Mouse (Mus musculus) left cerebral cortex, adult 2 months (tissue): ENCODE results near the gene Wipf1. TPM values are rescaled to one million over a fixed set of nuclear protein-coding genes. Genes with fewer than 3 reads are reported as not detected.

Source experiments
- DNase-seq, 2 experiments: peaks; one replicate each; pipeline ENCODE4 v3.0.0; 2021 to 2022; ENCODE audit warnings: low spot score in 2 of 2, mixed read lengths in 1 of 2; ENCODE audit errors: extremely low spot score in 1 of 2
- H3K27ac ChIP-seq: fragments of 200-600 bp; 2 replicates; pipeline ENCODE4 v1.8.1; 2022
- H3K4me3 ChIP-seq: fragments of 200-600 bp; 2 replicates; pipeline ENCODE4 v1.8.1; 2022
- CTCF ChIP-seq: fragments of 200-600 bp; IDR thresholded peaks from 2 replicates; pipeline ENCODE4 v1.8.1; 2022; ENCODE audit warnings: antibody characterized with exemption, mild to moderate bottlenecking, moderate library complexity
- intact Hi-C: fragments of 180-260 bp; cut with DNase I; formaldehyde crosslinking; loops from one replicate; pipeline ENCODE4 v1.15.1; 2025
- total RNA-seq, 2 experiments: library from RNA; stranded (reverse); gene quantifications; 2 replicates each; pipeline ENCODE4 v1.2.3; 2021

Wipf1 gene
- total RNA-seq, 2 experiments from 2014 or later = 7.4 to 7.9 TPM

DNA sequence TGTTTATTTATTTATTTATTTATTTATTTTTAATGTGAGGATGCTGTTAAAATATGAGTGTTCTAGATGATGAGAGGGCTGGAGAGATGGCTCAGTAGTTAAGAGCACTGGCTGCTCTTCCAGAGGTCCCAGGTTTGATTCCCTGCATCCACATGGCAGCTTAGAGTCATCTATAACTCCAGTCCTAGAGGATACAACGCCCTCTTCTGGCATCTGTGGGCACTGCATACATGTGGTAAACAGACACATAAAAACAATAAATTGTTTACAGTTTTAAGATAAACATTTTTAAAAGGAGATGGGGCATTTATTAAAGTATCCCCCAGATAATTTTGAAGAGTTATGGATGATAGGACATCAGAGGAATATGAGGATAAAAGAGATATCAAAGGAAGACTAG is 10.2 kb upstream of the Wipf1 start:
- DNase-seq = no peak
- no peak overlapping the region for H3K27ac ChIP-seq
- TF ChIP-seq CTCF = peak; percentile 34
- no peak overlapping the region for H3K4me3 ChIP-seq
- intact Hi-C loops = no loop called here

DNA sequence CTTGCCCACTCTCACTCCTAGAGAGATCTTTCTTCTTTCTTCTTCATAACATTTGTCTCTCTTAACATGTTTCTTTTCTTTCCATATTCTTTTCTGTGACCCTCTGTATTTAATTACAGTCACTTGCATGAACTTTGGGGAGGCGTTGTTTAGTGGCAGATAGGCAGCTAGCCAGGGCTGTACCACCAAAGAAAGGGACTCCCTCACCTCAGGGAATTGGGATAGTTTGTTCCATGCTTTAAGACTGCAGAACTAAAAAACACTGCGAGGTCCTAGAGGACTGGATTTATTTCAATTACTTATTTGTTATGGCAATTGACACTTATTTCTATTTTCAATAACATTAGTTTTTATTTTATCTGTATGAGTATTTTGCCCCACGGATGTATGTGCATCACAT is 9.6 kb upstream of the Wipf1 start:
- Histone ChIP-seq H3K4me3 (no peak overlapping the region), H3K27ac (no peak overlapping the region)
- no peak for DNase-seq
- intact Hi-C loops = no loop called here
- TF ChIP-seq CTCF = no peak

DNA sequence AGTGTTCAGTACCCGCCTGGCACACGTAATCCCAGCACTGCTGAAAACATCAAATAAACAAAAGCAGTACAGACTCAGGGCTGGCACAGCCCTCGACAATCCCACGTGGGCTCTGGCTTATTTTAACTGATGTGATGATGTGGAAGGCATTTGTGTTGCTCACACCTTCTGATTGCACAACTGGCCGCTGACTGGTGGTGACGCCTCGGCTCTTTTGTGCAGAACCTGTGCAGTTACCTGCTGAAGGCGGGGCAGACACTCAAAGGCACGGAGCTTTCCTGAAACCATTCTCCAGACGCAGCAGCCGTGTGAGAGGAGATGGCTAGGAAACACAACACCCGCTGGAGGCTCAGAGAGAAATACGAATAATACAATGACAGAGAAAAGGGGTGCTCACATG is 9.1 kb upstream of the Wipf1 start:
- Histone ChIP-seq H3K27ac (no peak overlapping the region), H3K4me3 (no peak overlapping the region)
- TF ChIP-seq CTCF = no peak
- no peak for DNase-seq
- intact Hi-C loops = no loop called here

DNA sequence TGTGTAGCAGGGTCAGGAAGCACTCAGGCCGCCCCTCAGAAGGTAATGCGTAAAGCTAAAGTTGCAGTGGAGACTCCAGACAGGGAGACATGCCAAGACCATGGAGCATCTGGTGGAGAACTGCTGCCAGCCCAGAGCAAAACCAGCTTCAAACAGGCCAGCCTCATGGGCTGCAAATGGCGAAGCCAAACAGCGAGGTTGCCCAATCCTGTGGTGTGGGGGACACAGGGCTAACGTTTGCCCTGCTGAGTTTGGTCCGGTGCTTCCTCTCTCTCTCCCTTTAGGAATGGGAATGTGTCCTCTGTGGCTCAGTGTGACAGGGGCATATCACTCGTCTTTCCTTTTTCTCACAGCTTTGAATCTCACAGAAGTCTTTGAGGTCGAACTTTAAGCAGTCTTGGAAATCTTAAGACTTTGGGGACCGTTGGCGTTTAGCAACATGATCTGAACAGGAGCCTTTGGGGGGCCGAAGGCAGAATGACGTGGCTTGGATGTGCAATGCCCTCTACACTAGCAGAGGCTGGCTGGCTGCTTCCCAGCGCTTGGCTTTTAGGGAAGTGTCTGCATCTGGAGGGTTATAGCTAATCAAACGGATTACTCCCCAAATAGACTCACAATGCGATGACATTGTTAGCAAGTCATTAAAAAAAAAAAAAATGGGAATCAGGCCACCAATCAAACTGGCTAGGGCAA is 6.7 kb upstream of the Wipf1 start:
- no peak overlapping the region for H3K27ac ChIP-seq
- no peak for DNase-seq
- no peak for TF ChIP-seq CTCF
- intact Hi-C loops = no loop called here
- no peak overlapping the region for H3K4me3 ChIP-seq

DNA sequence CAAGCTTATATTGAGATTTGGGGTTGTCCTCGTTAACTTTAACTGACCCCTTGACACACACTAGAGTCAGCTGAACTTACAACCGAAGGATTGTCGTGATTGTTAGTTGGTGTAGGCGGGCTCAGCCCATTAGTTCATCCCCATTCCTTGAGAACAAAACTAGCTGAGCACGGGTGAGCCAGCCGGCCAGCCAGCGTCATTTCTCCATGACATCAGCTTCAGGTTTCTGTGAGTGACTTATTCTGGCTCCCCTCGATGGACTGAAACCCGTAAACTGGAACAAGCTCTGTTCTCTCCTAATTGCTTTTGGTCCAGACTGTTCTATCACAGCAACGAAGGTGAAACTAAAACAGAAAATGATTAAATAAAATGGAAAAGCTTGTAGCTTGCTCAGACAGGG is 5.2 kb upstream of the Wipf1 start:
- DNase-seq = no peak
- Histone ChIP-seq H3K27ac (no peak overlapping the region), H3K4me3 (no peak overlapping the region)
- intact Hi-C loops = no loop called here
- no peak for TF ChIP-seq CTCF

DNA sequence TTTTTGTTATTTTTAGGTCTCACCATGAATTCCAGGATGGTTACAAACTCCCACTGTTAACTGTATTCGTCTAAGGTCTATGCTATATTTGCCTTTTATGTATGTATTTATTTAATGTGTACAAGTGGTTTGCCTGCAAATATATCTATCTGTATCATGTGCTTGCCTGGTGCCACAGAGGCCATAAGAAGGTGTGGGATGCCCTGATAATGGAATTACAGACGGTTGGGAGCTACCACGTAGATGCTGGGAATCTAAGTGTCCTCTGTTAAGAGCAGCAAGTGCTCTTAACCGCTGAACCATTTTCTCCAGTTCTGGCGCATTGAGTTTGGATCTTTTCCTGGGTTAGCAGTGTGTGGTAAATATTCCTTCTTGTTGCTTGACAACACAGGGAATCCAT is 953 bp upstream of the Wipf1 start:
- TF ChIP-seq CTCF = no peak
- Histone ChIP-seq H3K27ac (no peak overlapping the region), H3K4me3 (no peak overlapping the region)
- no peak for DNase-seq
- intact Hi-C loops = no loop called here

DNA sequence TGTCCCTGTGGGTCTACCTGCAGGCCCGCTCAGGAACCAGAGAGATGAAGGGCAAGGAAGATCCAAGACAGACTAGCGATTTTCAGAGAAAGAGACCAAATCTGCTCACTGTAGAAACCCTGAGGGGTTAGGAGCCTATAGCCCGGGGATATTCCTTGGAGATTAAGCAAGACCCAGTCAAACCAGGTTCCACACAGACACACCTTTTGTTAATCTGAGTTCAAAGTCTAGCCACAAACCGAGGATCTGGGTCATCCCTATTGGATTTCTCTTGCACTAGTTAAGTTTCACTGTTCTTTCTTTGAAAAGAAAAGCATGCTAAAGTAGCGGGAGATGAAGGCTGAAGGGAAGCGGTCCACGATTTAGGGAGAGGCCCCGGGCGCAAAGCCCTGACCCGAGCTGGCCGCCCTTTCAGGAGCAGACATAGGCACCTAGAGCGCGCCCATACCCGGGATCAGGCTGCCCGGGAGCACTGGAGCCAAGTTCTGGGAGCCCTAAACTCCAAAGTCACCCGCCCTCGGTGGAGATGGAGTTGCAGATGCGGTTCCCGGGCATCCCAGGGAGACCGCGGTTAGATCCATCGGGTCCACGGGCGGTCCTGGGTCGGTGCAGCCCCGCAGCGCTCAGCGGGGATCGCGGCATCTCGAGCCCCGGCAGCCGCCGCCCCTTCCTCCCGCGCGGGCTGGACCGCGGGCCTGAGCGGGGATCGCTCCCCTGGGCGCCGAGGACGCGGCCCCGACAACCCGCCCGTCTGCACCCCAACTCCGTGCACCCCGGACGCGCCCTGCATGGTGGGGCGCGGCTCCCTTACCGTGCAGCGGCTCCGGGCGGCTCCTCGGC is 798 bp downstream of the Wipf1 start:
- peak; percentile 23 to 28 for DNase-seq
- no peak for TF ChIP-seq CTCF
- Histone ChIP-seq H3K27ac (peak overlapping the region; percentile 76), H3K4me3 (peak overlapping the region; percentile 87)
- intact Hi-C loops = no loop called here

DNA sequence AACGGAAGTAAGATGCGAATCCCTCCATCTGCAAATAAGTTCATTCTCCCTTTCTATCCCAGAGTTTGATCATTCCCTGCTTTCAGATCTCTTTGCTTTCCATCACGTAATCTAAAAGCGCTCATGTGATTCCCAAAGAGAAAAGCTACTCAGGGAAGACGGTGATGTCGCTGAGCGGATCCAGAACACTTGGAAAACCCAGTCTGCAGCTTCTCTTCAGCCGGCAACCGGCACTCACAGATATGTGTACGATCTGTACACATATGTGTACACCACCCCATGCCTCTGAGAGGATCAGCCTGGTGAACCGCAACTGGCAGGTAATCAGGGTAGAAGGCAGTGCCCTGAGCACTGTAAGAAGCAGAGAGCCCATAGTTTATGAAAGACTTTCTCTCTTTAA is 1.6 kb downstream of the Wipf1 start:
- no peak for TF ChIP-seq CTCF
- intact Hi-C loops = no loop called here
- no peak for DNase-seq
- Histone ChIP-seq H3K27ac (no peak overlapping the region; the same call in 1 of the 2 replicates), H3K4me3 (peak overlapping the region; percentile 87)

DNA sequence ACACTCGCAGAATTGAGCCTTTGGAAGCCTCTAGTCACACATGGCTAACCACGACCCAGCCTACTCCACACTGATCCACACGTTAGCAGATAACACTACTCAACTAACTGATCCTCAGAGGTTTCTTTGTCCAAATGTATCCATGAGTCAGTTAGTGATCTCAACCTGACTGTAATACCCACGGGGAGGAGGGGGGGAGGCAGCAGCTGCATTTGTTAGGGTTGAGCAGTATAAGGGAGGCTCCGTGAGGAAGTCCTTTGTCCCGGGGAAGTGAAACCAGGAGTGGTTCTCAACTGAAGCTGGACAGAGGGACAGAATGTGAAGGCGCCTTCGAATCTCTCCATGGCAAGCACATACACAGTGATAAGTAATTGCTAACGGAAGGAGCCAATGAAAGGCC is 2.8 kb downstream of the Wipf1 start:
- DNase-seq = no peak
- intact Hi-C loops = no loop called here
- TF ChIP-seq CTCF = no peak
- no peak overlapping the region for H3K27ac ChIP-seq
- no peak overlapping the region for H3K4me3 ChIP-seq

DNA sequence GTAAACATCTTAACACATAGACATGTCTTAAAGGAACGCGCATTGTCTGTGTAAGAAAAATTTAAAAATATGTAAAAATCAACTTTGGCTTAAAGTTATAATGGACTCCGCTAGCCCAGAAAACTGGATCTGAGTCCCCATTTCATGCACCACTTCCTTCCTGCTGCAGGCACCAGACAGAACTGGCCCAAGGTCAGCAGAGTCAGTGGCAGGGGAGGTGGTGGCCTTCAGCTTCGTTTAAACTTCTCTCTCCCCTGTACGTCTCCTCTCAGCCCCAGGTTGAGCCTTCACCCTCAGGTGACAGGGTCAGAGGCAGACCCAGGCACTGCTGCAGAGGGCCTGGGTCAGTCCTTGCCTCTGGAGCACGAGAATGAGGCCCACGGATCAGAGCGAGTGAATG is 6.6 kb downstream of the Wipf1 start:
- no peak for DNase-seq
- H3K27ac ChIP-seq = no peak overlapping the region; the same call in 1 of the 2 replicates
- H3K4me3 ChIP-seq = no peak overlapping the region
- intact Hi-C loops = no loop called here
- no peak for TF ChIP-seq CTCF

DNA sequence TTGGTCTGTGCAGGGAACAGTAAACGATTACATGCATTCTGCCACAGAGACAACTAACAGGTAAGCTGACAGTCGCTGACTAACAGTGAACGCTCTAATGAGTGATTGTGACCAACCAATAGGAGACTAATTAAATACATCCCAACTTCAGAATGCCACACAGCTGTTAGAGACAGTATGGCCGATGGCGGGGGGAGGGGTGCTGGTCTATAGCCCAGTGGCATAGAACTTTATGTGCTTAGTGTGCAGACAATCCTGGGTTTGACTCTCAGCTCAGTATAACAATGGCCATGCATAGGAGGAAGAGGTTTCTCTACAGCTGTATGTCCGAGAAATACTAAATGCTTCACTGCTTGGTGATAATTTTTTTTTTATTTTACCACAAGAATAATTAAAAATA is 7.2 kb downstream of the Wipf1 start:
- no peak for TF ChIP-seq CTCF
- intact Hi-C loops = no loop called here
- no peak overlapping the region for H3K27ac ChIP-seq
- DNase-seq = no peak
- no peak overlapping the region for H3K4me3 ChIP-seq

DNA sequence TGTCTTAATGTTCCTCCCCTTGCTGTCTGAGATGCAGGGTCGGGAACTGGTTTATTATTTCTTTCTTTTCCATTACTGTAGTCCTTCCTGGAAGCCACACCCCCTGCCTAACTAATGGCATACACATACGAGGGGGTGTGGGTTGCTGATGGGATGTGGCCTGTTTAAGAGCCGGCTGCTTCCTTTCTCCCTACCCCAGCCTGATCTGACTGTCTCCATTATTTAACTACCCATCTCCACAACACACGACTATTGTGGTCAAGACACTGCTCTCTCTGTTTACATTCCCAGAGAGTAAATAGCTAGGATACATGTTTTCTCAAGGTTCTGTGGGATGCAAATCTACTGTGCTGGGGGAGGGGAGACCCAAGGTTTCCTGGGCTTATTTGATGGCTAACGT is 7.8 kb downstream of the Wipf1 start:
- intact Hi-C loops = no loop called here
- no peak for TF ChIP-seq CTCF
- Histone ChIP-seq H3K27ac (no peak overlapping the region), H3K4me3 (no peak overlapping the region)
- DNase-seq = no peak

DNA sequence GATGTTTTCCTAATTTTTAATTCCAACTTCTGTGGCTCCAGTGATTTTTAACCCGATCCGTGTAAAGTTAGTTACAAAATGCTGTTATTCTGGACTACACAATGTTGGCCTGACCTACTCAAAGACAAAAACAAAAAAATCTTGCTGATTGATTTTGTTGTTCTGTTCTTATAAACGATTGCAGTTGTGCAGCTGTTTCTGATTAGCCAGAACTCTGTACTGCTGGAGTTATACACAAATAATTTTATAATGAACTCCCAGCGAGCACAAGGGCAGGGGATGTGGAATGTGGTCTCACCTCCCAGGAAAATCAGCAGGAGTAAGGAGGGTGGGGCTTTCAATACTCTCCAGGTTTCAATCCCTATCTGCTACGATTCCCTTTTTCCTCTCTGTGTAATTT is 10.6 kb downstream of the Wipf1 start:
- H3K4me3 ChIP-seq = no peak overlapping the region
- no peak for TF ChIP-seq CTCF
- DNase-seq = no peak
- intact Hi-C loops = no loop called here
- no peak overlapping the region for H3K27ac ChIP-seq
